Comparison of ENCODE assay signal across 13 mouse cellular contexts in genomic region chr5:127583658-127584057, GRCm38 (mm10). TPM values are rescaled to one million over a fixed set of nuclear protein-coding genes. Genes with fewer than 3 reads are reported as not detected.
DNase-seq lines count a peak whose midpoint lies in the region; ATAC-seq and TF ChIP-seq lines count a peak whose summit lies in the region.
"Had no signal": no experiment of that assay in that cellular context is flagged by ENCODE, and none has a peak within 500 bp of the region (broad histone marks: within the 10 kb centered on the region; RNA-seq: fewer than 3 reads in every experiment).

No protein-coding gene starts in this region.

- H3K4me2 ChIP-seq in stomach, postnatal 0 days (replicated peaks; ENCODE audit: low read depth), result no peak overlapping the region
- no peak overlapping the region for H3K4me2 ChIP-seq in neural tube, embryonic 15.5 days
- H3K4me2 ChIP-seq: forebrain, embryonic 15.5 days; heart, embryonic 13.5 days; midbrain, embryonic 15.5 days; stomach, embryonic 15.5 days had no signal

- H3K4me1 ChIP-seq in cerebellum, adult 2 months (ENCODE audit: control insufficient read depth, insufficient read depth, low read length), result no peaks in the 10 kb centered on the region
- no peaks in the 10 kb centered on the region for H3K4me1 ChIP-seq in stomach, postnatal 0 days (replicated peaks; ENCODE audit: control insufficient read depth, insufficient read depth)
- H3K4me1 ChIP-seq in neural tube, embryonic 15.5 days, result no peaks in the 10 kb centered on the region
- H3K4me1 ChIP-seq: forebrain, embryonic 15.5 days; heart, embryonic 13.5 days; midbrain, embryonic 15.5 days; stomach, embryonic 15.5 days had no signal

- H3K9ac ChIP-seq in stomach, postnatal 0 days (ENCODE audit: low read length), result no peak overlapping the region
- H3K9ac ChIP-seq in neural tube, embryonic 15.5 days (replicated peaks), result no peak overlapping the region
- H3K9ac ChIP-seq: forebrain, embryonic 15.5 days; heart, embryonic 13.5 days; midbrain, embryonic 15.5 days; stomach, embryonic 15.5 days had no signal

- H3K27me3 ChIP-seq in cerebellum, adult 2 months (ENCODE audit: control insufficient read depth, insufficient read depth, low read length), result no peaks in the 10 kb centered on the region
- no peaks in the 10 kb centered on the region for H3K27me3 ChIP-seq in stomach, postnatal 0 days (ENCODE audit: control insufficient read depth, insufficient read depth, low read length)
- no peaks in the 10 kb centered on the region for H3K27me3 ChIP-seq in neural tube, embryonic 15.5 days (replicated peaks)
- H3K27me3 ChIP-seq: forebrain, embryonic 15.5 days; midbrain, embryonic 15.5 days; stomach, embryonic 15.5 days had no signal

- H3K27ac ChIP-seq in cerebellum, adult 2 months (ENCODE audit: insufficient read depth, low read length), result no peak overlapping the region
- no peak overlapping the region for H3K27ac ChIP-seq in layer of hippocampus, adult 2 months
- H3K27ac ChIP-seq in stomach, postnatal 0 days (replicated peaks), result no peak overlapping the region
- H3K27ac ChIP-seq in neural tube, embryonic 15.5 days (replicated peaks), result no peak overlapping the region
- H3K27ac ChIP-seq: forebrain, embryonic 15.5 days; heart, embryonic 13.5 days; midbrain, embryonic 15.5 days; stomach, embryonic 15.5 days had no signal

- TF ChIP-seq EP300 in stomach, postnatal 0 days (optimal IDR thresholded peaks at IDR 0.05), result no peak

- no peaks in the 10 kb centered on the region for H3K36me3 ChIP-seq in stomach, postnatal 0 days (ENCODE audit: control insufficient read depth, insufficient read depth, low read length)
- H3K36me3 ChIP-seq in neural tube, embryonic 15.5 days, result no peaks in the 10 kb centered on the region
- H3K36me3 ChIP-seq: forebrain, embryonic 15.5 days; heart, embryonic 13.5 days; midbrain, embryonic 15.5 days; stomach, embryonic 15.5 days had no signal

- peak in 1 of 2 experiments; percentile 22 for DNase-seq in cerebellum, adult 2 months
- DNase-seq in layer of hippocampus, adult 2 months (ENCODE audit: low spot score in 2 of 2), result no peak
- DNase-seq in layer of hippocampus, adult 8-10 months (ENCODE audit: low spot score in 2 of 2), result no peak
- peak; percentile 30 for DNase-seq in right cerebral cortex, postnatal 4 days
- DNase-seq in right cerebral cortex, postnatal 36 days (ENCODE audit: low spot score in 2 of 2), result no peak
- DNase-seq in stomach, postnatal 0 days (ENCODE audit: low spot score), result no peak

- H3K4me3 ChIP-seq in cerebellum, adult 2 months (replicated peaks; ENCODE audit: insufficient read depth, low read depth, low read length), result no peak overlapping the region
- H3K4me3 ChIP-seq in layer of hippocampus, adult 2 months, result no peak overlapping the region
- no peak overlapping the region for H3K4me3 ChIP-seq in stomach, postnatal 0 days (ENCODE audit: low read depth, low read length)
- H3K4me3 ChIP-seq in neural tube, embryonic 15.5 days (replicated peaks), result no peak overlapping the region
- H3K4me3 ChIP-seq: forebrain, embryonic 15.5 days; heart, embryonic 13.5 days; midbrain, embryonic 15.5 days; stomach, embryonic 15.5 days had no signal

- no peak for TF ChIP-seq POLR2A in cerebellum, adult 2 months (IDR thresholded peaks at IDR 0.05; ENCODE audit: borderline replicate concordance, insufficient read depth, low read length)

- 88% methylated on average over 8 of the region's 8 CpGs for WGBS in cerebellum, adult 2 months
- WGBS in stomach, postnatal 0 days, result 82% methylated on average over 8 of the region's 8 CpGs
- WGBS in neural tube, embryonic 15.5 days, result 86% methylated on average over 8 of the region's 8 CpGs

- ATAC-seq in cerebellum, adult (ENCODE audit: insufficient number of reproducible peaks, low FRiP score, low TSS enrichment), result no peak
- no peak for ATAC-seq in stomach, postnatal 0 days (ENCODE audit: low FRiP score, low TSS enrichment)
- no peak for ATAC-seq in neural tube, embryonic 15.5 days (ENCODE audit: low FRiP score)
- ATAC-seq: forebrain, embryonic 15.5 days; midbrain, embryonic 15.5 days had no signal

- H3K9me3 ChIP-seq in stomach, postnatal 0 days (ENCODE audit: control insufficient read depth, low read length), result no peaks in the 10 kb centered on the region
- no peaks in the 10 kb centered on the region for H3K9me3 ChIP-seq in neural tube, embryonic 15.5 days (replicated peaks)
- H3K9me3 ChIP-seq: forebrain, embryonic 15.5 days; heart, embryonic 13.5 days; midbrain, embryonic 15.5 days; stomach, embryonic 15.5 days had no signal

- TF ChIP-seq CTCF in cerebellum, adult 2 months (IDR thresholded peaks at IDR 0.05; ENCODE audit: borderline replicate concordance, insufficient read depth, low read depth, low read length), result peak; percentile 24; the same call in 1 of the 2 replicates
- peak; percentile 74 for TF ChIP-seq CTCF in layer of hippocampus, adult 2 months (conservative IDR thresholded peaks at IDR 0.05)
- peak; percentile 51 for TF ChIP-seq CTCF in stomach, postnatal 0 days (IDR thresholded peaks at IDR 0.05; ENCODE audit: low read depth)

RNA-seq across cellular contexts. Expression of gene Glt1d1, which starts 48.4 kb away (rescaled TPM):
- polyA plus RNA-seq in cerebellum, adult 2 months (2012; rRNA removed), result 13.8 and 16.0 TPM in 2 replicates
- 10 to 100 TPM; 24.7 to 28.6 TPM for total RNA-seq in layer of hippocampus, adult 2 months (2021)
- 10 to 100 TPM; 25.8 to 32.5 (median 26.7) TPM for total RNA-seq in layer of hippocampus, adult 8-10 months (2022)
- 0.40 and 0.77 TPM in 2 replicates for polyA plus RNA-seq in stomach, postnatal 0 days (2015; fragmentation: Nextera tagmentation; extraction: Ambion mirVana)
- 1.4 and 1.8 TPM in 2 replicates for polyA plus RNA-seq in neural tube, embryonic 15.5 days (2015; fragmentation: Nextera tagmentation; extraction: Ambion mirVana)
- polyA plus RNA-seq: C2C12; heart, embryonic 13.5 days had no signal

RNA-seq across cellular contexts. Expression of gene Slc15a4, which starts 49.0 kb away (rescaled TPM):
- polyA plus RNA-seq in cerebellum, adult 2 months (2012; rRNA removed), result 24.2 and 24.9 TPM in 2 replicates
- 10 to 100 TPM; 24.0 to 26.4 TPM for total RNA-seq in layer of hippocampus, adult 2 months (2021)
- total RNA-seq in layer of hippocampus, adult 8-10 months (2022), result 10 to 100 TPM; 26.1 to 38.4 (median 32.1) TPM
- polyA plus RNA-seq in stomach, postnatal 0 days (2015; fragmentation: Nextera tagmentation; extraction: Ambion mirVana), result 10.6 and 11.0 TPM in 2 replicates
- 25.9 and 29.1 TPM in 2 replicates for polyA plus RNA-seq in neural tube, embryonic 15.5 days (2015; fragmentation: Nextera tagmentation; extraction: Ambion mirVana)

Comparison
In these comparisons a context has a peak if more than half of its experiments do, and no peak if none do; other contexts are left out.
1. CTCF ChIP-seq: peak in every context shown above with its lines; median percentile 74 in layer of hippocampus, adult 2 months; 51 in stomach, postnatal 0 days; 24 in cerebellum, adult 2 months.